Mouse (Mus musculus) gonadal fat pad, adult 2 months (tissue): ENCODE data around the gene Brca1. TPM values are rescaled to one million over a fixed set of nuclear protein-coding genes. Genes with fewer than 3 reads are reported as not detected.
"Not testable (repeated sequence)": the region's sequence is repeated elsewhere in the genome, so short reads cannot be mapped to it uniquely, and the experiment has no call there.

Source experiments
- DNase-seq: peaks from one replicate; pipeline ENCODE4 v3.0.0-alpha.2; 2012; ENCODE audit warnings: low read depth
- polyA plus RNA-seq: library from polyadenylated mRNA; depleted of rRNA; stranded (reverse); fragments of >200 nt; gene quantifications from 2 replicates; pipeline ENCODE4 v1.2.3, GENCODE M21; 2012; rRNA removed

Gene Brca1
- polyA plus RNA-seq, 1 experiment: 0.46 TPM

- DNase-seq: no peak
These were observed 101.4 kb downstream of the Brca1 start for GRCm38 (mm10) chr11:101450394-101450793.

DNA sequence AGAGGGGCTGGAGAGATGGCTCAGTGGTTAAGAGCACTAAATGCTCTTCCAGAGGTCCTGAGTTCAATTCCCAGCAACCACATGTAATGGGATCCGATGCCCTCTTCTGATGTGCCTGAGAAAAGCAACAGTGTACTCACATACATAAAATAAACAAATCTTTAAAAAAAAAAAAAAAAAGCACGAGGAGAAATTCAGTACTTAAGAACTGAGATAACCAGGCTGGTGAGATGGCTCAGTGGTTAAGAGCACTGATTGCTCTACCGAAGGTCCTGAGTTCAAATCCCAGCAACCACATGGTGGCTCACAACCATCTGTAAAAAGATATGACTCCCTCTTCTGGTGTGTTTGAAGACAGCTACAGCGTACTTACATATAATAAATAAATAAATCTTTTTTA, 102.2 kb downstream of the Brca1 start:
- DNase-seq: not testable (repeated sequence)

DNA sequence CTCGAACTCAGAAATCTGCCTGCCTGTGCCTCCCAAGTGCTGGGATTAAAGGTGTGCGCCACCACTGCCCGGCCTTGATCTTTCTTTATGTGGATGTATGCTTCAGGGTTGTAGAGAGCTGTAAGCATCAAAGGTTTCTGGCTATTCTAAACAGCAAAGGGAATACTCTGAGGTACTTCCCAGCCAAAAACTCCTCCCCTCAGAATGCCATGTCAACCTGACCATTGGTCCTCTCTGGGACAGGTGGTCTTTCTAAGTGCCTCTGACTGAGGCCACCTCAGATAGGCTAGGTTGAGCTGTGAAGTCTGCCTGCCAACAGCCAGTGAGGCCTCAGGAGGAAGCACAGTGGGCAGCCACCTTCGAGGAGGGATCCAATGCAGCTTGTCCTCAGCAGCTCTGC, 102.9 kb downstream of the Brca1 start:
- DNase-seq: no peak

- no peak for DNase-seq
These were observed 103.4 kb downstream of the Brca1 start, which contains the start of gene Ifi35 for GRCm38 (mm10) chr11:101448274-101448746. Ifi35 (plus strand) TSS chr11:101448407.

GRCm38 (mm10) chr11:101447786-101448185, 104.0 kb downstream of the Brca1 start:
- no peak for DNase-seq

GRCm38 (mm10) chr11:101446860-101447259, 104.9 kb downstream of the Brca1 start:
- not testable (repeated sequence) for DNase-seq

- DNase-seq: no peak
These were observed 105.4 kb downstream of the Brca1 start for GRCm38 (mm10) chr11:101446319-101446718.

DNA sequence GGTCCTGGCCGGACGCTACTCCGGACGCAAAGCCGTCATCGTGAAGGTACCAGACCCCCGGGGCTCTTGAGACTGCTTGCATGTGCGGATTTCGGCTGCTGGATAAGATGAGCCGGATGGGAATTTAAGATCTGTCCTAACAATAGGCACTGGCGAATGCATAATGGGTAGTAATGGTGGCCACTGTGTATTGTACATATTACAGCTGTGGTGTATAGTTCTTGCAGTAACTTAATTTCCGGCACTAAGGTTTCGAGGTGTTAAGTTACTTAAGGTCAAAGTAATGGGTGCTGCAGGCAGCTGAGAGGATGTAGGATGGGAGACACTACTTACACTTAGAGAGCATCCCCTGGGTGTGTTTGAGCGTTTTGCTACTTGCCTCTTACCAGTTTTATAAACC, 109.0 kb downstream of the Brca1 start:
- no peak for DNase-seq

DNA sequence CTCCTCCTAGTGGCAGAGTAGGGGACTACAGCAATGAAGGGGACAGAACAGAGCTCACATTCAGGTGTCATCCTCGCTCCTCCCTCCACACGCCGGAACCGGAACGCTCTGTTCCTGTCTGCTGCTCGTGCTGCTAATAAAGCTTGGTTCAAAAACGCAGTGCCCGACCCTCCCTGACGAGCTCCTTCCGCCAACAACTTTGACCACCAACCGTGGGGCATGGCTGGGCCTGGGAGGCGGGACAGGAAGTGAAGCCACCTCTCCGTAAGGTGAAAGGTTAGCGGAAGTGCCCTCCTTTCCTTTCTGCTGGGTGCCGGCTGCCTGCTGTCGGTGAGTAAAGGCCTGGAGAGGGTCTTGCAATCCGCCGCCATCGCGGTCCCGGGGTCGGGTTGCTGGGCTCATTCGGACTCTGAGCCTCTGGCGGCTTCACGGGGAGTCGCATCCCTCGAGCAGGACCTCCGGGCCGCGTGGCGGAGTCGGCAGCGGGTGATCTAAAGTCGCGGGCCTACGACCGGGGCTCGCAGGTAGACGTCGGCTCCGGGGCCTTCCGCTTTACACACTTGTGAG, 109.5 kb downstream of the Brca1 start, which contains the start of gene Rpl27:
TSS of gene Rpl27 (plus strand) at position 172 of the 567 bp plus-strand sequence.
- peak; percentile 97 for DNase-seq

- DNase-seq: not testable (repeated sequence)
These were observed 110.2 kb downstream of the Brca1 start for GRCm38 (mm10) chr11:101441450-101442126.

Other genes with a start within 250 kb of the Brca1 start
- gene Becn1, start 249.7 kb downstream of the Brca1 start, polyA plus RNA-seq: 122 and 158 TPM in 2 replicates
- 51.5 and 57.8 TPM in 2 replicates for gene Psme3, start 235.7 kb downstream of the Brca1 start, polyA plus RNA-seq
- 3.2 and 3.6 TPM in 2 replicates for gene Aoc2, start 226.9 kb downstream of the Brca1 start, polyA plus RNA-seq
- 306 and 337 TPM in 2 replicates for gene Aoc3, start 221.3 kb downstream of the Brca1 start, polyA plus RNA-seq
- gene G6pc, start 184.4 kb downstream of the Brca1 start, polyA plus RNA-seq: 0.32 and 0.80 TPM in 2 replicates
- 30.4 and 33.7 TPM in 2 replicates for gene Aarsd1, start 134.3 kb downstream of the Brca1 start, polyA plus RNA-seq
- 0.19 and 0.34 TPM in 2 replicates for gene Gm27029, start 127.2 kb downstream of the Brca1 start, polyA plus RNA-seq
- gene Rundc1, start 126.9 kb downstream of the Brca1 start, polyA plus RNA-seq: 25.6 and 26.5 TPM in 2 replicates
- 12.3 and 15.3 TPM in 2 replicates for gene Ptges3l, start 126.6 kb downstream of the Brca1 start, polyA plus RNA-seq
- gene Rpl27, start 109.7 kb downstream of the Brca1 start, polyA plus RNA-seq: 406 and 583 TPM in 2 replicates
- gene Ifi35, start 103.5 kb downstream of the Brca1 start, polyA plus RNA-seq: 45.9 and 61.9 TPM in 2 replicates
- gene Rnd2, start 87.0 kb downstream of the Brca1 start, polyA plus RNA-seq: 16.3 and 21.6 TPM in 2 replicates
- gene Vat1, start 85.7 kb downstream of the Brca1 start, polyA plus RNA-seq: 140 and 168 TPM in 2 replicates
- gene Nbr1, start 194 bp upstream of the Brca1 start, polyA plus RNA-seq: 96.8 and 109 TPM in 2 replicates
- gene Tmem106a, start 30.3 kb upstream of the Brca1 start, polyA plus RNA-seq: 37.0 and 71.6 TPM in 2 replicates
- gene Gm11634, start 47.3 kb upstream of the Brca1 start, polyA plus RNA-seq: 0.16 TPM in 1 of 2 replicates, not detected in the other
- 23.7 and 25.3 TPM in 2 replicates for gene Rdm1, start 75.2 kb upstream of the Brca1 start, polyA plus RNA-seq
- gene Arl4d, start 113.6 kb upstream of the Brca1 start, polyA plus RNA-seq: 18.8 and 26.6 TPM in 2 replicates
- gene Dhx8, start 181.0 kb upstream of the Brca1 start, polyA plus RNA-seq: 12.6 and 14.0 TPM in 2 replicates
- 52.1 and 59.9 TPM in 2 replicates for gene Etv4, start 233.4 kb upstream of the Brca1 start, polyA plus RNA-seq